Mouse (Mus musculus) right cerebral cortex, postnatal 10 days (tissue): ENCODE measurements at regions not wholly inside any gene's neighbourhood (a gene's known extent, or its start where the extent isn't known, plus 50 kb on each side); places are given as distances from the start of the nearest gene placed in this dataset.
A peak's percentile ranks its signal among the peaks of the same experiment; 100 is the strongest.

ENCODE experiments used
- DNase-seq, 2 experiments: peaks; one replicate each; pipeline ENCODE4 v3.0.0; 2021; ENCODE audit warnings: low spot score in 2 of 2

DNA sequence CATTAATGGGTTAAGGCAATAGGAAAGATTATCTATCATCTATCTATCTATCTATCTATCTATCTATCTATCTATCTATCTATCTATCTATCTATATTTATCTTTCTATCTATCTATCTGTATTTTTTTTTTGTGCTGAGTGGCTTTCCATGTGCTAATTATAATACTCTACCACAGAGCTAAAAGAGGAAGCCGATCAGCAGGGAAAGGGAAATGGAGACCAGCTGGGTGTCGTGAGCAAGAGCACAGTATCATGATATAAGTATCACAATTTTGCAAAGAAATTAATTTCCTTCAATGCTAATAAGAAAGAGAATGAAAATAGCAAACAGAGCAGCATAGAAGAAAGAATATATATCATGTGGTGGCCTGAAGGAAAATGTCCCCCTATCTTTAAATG lies 69.6 kb downstream of the Cldn1 start:
- no peak for DNase-seq

DNA sequence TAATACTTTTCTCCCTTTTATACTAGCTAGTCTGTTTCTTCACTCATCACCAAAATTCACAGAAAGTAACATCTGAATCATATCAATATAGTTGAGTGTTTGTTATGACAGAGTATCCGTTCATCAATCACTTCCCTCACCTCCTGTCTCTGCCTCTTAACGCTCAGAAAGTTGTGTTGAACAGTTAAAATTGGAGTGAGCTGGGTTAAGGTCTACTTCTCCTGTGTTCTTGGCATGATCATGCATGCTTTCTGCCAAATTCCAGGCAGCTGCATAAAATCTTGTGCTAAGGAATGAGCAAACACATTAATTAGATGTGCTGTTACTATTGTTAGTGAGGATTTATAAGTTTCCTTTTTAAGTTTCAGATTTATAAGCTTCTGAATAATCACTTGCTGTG lies 79.9 kb downstream of the Cldn1 start:
- no peak for DNase-seq

DNA sequence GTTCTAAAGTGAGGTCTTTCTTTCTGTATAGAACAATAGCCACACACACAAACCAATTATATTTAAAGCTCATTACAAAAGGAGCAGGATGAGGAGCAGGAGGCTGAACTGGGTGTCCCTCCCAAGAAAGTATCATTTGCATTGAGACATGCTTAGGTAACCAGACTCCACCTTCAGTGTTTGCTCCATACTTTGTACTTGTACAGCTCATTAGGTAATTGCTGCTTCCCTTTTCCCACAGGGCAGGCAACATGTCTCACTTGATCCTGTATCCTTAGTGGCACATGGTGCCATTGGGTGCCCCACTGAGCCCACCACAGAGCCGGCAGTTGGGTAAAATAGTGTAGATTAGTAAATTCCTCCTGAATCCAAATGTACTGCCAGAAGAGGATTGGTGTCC lies 86.0 kb downstream of the Cldn1 start:
- no peak for DNase-seq

DNA sequence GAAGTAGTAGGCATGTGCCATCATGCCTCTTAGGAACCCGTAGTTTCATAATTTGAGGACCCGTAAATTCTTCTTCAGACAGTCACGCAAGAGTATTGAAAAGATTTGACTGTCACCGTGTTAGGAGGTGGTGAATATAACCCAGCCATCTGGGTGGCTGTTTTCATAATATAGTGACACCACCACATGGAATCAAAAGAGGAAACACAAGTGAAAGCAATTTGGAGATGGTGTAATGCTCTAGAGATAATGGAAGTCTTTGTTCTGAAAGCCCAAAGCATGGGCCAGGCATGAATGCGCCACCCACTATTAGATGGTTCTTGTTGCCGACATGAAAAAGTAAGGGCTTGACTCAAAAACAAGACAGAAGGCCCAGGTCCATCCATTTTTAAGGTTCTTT lies 86.9 kb downstream of the Cldn1 start:
- no peak for DNase-seq

DNA sequence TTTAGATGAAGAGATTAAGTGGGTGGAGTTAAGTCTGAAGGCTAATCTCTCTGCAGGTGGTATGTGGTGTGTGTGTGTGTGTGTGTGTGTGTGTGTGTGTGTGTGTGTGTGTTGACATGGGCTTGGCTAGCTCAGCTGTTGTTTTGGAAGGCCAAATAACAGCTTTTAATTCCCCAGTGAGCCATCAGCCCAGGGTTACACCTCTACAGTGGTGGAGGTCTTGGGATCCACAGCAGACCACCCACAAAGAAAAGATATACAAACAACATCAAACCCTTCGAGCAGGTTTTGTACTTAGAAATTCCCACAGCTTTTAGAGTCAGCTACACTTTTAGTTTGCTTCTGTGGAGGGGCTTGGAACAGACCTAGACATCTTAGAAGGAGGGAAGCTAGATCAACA lies 89.2 kb downstream of the Cldn1 start:
- no peak for DNase-seq

DNA sequence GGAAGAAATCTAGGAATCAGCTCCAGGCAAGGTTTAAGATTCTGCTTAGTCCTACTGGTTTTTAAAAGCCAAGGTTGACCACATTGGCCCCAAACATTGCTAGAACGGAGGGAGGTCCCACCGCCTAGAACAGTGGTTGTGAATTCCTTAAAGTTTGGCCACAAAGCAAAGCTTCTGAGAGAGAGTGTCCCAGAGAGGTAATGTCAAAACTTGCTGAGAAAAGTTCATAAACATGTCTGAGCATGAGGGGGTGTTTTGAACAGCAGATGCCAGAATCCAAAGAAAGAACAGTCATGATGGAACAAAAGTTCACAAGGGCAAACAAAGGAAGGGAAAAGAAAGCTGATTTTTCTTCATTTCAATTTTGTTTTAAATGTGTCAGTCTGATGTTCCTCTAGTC lies 90.1 kb downstream of the Cldn1 start:
- no peak for DNase-seq

DNA sequence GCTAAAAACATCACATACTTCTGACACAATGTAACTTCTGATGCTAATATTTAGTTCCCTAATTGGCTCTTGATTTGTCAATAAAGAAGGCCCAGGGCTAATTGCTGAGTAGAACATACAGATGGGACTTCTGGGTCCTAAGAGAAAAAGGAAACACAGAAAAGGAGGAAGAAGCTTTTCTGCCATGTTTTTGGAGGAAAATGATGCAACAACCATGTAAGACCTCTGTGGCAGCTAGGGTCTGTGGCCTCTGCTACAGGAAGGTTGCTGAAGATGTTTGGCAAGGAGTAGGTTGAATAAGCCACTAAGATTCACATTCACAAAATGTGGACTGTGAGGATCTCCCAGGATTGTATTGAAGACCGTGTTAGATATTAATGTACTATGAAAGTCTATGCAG lies 94.9 kb downstream of the Cldn1 start:
- DNase-seq = no peak

DNA sequence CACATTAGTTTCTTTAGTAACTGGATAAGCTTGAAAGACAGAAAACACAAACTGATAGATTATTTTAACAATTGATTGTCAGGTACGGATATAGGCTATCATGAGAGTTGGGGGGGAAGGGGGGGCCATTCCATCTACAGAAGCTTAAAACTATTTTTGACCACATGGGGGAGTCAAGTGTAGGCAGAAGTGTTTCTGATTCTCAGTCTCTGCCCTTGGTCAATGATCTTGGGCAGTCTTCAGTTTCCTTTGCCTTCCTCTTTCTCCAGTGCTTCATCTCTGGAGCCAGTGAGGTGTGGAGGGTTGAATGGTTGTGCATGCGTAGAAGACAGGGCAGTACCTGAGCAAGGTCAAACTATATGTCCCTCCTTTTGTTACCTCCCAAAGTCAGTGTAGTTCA lies 118.8 kb downstream of the Cldn1 start:
- no peak for DNase-seq

DNA sequence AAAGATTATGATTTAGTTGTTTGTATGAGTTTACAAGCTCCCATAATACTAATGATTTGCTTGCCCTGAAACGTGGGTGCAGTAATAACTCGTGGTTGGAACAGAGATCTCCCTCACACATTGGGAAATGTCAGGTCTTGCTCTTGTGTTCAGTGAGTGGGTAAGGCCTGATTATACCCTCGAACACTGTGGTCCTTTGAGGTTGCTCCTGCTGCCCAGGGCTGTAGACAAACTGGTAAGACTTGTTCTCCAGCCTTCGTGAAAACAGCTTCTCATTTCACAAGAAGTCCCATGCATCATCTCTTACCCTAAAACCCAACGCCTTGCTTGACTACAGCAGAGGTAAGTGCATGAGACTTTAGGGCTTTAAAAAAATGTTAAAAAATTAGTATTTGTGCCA lies 119.9 kb downstream of the Cldn1 start:
- DNase-seq = no peak

DNA sequence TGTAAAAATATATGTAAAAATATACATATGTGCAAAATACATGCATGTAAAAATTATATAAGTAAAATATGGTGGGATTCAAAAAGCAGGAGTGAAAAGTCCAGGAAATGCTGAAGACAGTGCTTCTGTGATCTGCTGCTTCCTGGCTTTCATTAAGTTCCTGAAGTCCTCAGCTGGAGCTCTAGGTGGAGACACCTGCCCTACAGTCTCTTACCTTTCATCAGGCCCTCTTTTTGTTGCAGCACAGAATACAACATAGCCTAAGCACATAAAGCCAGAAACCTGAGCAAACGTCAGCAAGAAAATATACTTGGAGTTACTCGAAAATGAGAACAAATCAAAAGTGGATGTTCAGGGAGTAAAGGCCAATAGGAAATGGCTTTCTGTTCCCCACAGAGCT lies 120.6 kb downstream of the Cldn1 start:
- no peak for DNase-seq

DNA sequence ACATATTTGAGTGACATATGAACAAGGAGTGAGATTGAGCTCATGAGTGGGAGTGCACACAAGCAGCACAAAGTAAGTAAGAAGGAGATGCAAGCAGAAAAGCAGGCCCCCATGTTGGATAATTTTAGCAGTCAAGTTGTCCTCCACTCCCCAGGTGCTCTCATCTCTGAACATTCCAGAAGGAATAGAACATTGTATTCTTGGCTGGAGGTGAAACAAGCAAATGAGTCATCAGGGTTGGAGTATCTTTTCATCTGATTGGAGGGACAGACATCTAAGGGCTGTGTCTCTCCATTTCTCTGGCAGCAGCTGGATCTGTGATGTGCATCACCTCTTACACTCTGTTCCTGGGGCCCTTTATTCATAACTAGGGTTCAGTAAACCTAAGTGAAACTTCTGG lies 122.7 kb downstream of the Cldn1 start:
- DNase-seq = no peak

DNA sequence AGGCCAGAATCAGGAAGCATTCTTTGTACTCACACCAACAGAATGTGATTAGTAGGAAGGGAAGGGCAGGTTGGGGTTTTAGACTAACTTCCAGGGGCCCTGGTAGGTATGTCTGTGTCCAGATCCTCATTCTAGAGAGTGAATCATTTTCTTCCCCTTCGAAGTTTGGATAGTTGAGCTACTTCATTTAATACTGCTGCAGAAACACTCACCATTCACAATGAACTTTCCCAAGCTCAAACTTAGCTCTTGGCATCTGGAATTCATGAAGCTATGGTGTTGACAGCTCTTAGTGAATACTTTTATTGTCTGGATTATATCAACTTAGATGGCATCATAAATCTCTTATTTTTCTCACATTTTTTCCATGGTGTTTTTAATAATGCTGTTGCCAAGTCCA lies 123.7 kb downstream of the Cldn1 start:
- DNase-seq = no peak

DNA sequence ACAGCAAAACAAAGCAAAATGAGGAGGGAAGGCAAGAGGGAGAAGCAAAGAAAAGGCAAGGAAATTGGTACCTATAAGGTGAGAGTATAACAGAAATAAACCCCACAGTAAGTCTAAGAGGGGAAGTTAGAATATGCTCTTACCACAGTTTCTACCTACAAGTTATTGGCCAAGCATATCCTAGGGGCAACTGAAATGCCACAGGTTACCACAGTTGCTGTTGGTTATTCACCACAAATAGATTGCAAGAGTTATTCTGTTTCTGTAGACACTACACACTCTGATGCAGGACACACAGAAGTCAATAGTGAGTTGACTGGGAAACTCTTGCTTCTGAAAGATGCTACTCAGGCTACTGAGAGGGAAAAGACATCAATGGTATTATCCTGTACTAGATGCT lies 129.7 kb upstream of the P3h2 start:
- no peak for DNase-seq

DNA sequence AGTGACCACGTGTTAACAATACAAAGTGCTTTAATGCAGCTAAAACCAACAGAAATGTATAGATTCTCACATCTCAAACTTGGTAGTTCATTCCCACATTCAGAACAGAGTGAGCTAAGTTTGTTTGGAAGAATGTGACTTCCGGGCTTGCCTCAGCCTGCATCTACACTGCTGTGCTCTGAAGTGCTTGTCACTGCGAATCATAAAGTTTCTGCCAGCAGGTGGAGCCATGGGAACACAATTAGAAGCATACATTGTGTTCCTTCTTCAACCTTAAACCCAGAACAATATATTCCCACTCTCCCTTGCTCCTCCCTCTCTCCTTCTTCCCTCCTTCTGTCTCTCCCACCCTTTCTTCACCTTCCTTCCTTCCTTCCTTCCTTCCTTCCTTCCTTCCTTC lies 128.5 kb upstream of the P3h2 start:
- peak; percentile 89 to 91 for DNase-seq

DNA sequence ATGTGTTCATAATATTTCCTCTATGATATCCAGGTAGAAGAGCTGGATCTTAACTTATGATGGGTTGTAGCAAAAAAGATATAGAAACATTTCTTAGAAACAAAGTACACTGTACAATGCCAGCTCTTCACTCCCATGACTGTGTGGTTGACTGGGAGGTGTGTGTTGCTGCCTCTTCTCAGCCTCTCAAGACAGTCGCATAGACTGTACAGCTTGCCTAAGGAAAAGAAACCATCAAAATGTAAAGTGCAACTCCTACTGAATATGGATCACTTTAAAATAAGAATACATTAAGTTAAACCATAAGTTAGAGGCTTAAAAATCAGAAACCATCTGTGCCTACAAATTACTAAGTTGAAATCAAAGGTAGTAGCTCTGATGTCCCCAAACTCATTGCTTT lies 125.5 kb upstream of the P3h2 start:
- no peak for DNase-seq

DNA sequence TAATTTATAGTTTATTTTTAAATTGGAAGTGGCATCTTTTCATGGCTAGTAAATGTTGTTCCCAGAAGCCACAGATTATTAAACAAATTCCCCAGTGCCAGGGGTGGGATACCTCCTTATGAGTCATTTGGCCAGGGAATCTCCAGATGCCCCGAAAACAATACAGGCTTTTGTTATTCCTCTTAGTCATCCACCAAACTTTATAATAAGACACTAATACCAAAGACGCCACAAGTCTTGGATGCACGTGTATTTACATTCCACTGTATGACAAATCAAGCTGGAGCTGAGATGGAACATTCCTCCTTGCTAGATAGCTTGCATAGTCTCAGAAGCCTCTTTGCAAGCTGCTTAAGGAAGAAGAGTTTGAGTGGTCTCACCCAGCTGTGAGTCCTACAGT lies 105.8 kb upstream of the P3h2 start:
- no peak for DNase-seq

DNA sequence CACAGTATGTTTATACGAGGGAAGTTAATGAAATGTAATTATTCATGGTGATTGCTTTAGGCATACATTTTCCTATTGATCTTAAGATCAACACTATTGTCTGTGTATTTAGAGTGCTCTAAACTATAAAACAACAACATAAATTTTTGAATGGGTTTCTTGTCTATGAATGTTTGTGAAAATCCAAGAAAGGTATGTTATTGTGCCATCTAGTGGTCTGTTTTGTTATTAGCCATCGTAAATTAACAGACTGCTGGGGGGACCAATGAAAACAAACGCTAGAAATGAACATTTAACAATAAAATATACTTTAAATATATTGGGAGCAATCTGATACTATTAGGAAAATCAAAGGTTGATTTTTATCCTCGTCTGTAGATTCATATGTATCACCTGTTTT lies 93.5 kb upstream of the P3h2 start:
- no peak for DNase-seq

DNA sequence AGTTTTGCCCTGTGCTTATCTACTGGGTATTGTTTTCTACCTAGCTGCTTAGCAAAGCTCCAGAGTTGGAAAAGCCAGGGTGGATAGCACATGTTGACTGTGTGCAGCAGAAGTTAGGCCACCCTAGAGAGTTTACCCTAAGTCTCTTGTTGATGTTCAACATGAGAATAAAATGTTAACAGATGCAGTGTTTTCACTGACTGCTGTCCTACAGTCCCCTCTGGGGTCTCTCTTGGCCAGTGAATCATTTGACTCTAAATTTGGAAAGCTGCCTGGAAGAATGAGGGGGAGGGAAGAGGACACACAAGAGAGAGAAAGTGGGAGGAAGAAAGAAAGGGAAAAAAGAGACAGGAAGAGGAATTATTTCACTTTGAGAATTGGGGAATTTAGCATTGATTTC lies 90.8 kb upstream of the P3h2 start:
- DNase-seq = no peak

DNA sequence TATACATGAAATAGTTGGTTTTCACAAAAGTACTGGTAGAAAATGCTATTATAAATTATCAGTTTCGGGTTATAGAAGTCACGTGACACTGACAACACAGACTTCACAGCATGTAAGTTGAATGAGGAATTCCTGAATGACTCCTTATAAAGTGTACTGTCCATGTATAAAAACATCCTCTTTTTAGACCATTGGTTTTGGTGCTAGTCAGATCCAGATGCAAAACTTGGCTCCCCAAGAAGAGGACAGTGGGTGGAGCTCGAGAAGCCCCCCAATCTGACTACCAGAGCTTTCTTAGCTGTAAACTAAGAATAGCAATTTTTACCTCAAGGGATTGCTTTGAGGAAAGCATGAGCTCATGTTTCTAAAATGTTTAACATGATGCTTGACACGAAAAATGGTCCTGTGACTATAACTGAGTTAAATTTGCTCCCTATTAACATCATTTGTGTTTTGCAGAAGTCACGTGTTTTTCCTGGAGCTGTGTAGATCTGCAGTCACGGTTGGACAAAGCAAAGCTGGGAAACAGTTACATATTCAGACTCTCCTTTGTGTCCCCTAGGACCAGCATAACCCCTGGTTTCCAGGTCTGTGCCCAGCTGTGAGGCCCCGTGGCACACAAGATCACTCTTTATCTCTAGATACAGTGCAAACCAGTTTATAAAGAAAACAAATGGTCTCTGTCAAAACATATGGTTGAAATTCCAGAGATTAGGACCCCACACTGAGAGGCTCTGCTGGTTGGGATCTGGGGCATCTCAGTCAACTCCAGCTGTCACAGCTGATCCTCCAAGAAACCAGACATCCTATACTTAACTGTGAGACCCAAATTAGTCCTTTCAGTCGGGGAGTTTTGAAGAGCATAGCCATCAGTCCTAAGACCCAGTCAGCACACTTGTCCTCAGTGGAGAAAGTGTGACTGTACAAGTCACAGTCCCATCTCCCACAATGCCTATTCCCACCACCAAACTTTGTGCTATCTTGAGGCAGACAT lies 80.0 kb upstream of the P3h2 start:
- DNase-seq = no peak

DNA sequence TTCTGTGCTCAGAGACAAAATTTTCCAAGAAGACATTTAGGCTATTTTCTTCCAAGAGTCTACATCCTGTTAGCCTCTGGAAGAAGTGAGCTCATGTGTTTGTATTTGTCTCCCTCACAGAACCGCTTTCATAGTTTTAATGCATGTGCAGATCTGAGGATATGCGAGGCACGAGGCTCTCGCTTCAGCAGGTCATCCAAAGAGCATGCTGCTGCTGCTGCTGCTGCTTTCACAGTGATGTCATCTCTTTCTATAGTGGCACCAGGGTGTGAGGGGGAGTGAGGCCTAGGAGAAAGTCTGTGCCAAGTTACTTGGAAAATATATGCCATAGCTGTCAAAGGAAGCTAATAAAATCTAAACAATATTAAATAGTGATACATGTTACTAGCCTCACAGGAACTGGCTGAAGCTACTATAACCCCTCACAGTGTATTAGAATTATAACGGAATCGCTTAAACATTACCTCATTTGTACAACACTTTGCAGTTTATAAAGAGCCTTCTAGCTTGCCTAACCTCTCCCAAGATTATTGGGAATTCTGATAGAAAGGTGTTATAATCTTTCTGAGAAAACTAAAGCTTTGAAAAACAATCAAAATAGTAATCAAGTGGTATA lies 79.2 kb upstream of the P3h2 start:
- DNase-seq = no peak

DNA sequence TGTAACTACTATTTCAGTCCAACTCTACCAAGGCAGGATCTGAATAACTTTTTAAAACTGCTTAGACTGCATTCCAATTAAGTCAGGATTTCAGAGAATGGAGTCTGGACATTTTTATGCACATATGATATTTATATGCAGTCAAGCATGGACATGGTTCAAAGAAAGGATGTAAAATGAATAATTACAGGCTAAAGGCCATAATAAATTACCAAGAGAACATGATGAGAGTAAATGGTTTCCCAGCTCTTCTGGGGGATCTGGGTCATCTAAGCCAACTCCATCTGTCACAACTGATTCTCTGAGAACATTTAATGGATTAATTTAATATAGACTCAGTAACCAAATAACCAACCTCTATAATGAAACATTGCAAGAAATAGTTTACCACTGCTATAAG lies 77.9 kb upstream of the P3h2 start:
- no peak for DNase-seq

DNA sequence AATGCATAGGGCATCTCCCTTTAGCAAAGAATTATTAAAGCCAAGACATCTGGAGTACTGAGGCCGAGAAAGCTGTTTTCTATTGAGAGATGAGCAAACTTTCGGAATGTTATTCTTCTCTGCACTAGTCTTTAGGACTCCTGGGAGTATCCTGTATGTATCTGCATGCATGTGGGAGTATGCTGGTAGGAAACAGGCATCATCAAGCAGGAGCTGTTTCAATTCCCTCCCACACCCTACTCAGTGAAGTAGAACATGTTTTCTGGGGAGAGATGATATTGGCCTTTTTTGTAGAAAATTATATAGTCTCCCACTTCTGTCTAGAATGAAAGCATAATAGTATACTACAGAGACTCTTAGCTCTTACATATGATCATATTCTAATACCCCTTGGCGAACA lies 76.1 kb upstream of the P3h2 start:
- no peak for DNase-seq

DNA sequence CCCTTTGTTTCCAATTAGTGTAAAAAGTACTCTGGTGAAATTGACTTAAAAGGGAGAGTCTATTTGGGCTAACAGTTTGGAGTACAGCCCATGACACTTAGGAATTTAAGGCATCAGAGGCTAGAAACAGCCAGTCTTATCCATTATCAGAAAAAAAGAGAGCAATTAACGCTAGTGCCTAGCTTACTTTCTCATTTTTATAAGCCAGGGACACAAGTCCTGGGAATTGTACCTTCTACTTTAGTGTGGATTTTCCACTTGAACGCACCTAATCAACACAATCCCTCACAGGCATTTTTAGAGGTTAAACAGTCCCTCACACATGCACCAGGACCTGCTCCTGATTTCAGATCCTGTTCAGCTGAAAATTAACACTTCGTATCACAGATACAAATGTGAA lies 65.9 kb upstream of the P3h2 start:
- no peak for DNase-seq

DNA sequence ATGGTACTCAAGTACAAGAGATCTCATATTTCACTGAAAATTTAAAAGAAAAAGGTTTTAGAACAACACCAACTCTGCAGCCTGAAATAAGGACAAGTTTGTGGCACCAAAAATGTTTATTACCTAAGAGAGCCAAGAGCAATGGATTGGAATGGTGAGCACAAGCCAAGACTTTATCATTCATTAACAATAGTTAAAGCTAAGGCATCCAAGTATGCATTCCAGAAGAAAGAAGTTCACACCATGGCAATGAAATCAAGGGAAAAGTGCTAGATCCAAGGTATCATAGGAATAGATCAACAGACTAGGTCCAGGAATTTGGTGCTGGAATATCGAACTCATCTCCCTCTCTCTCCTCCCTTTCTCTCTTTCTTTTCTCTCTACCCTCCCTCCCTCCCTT lies 63.8 kb upstream of the P3h2 start:
- no peak for DNase-seq
